Mouse (Mus musculus) heart, postnatal 10 days (tissue): ENCODE measurements around the gene Ddi2. TPM values are rescaled to one million over a fixed set of nuclear protein-coding genes. Genes with fewer than 3 reads are reported as not detected.

ENCODE experiments used
- DNase-seq, 2 experiments: peaks; one replicate each; pipeline ENCODE4 v3.0.0; 2021
- intact Hi-C: fragments of 180-260 bp; cut with DNase I; formaldehyde crosslinking; loops from one replicate; pipeline ENCODE4 v1.15.1; 2025
- total RNA-seq, 2 experiments: library from RNA; stranded (reverse); gene quantifications; 2 replicates each; pipeline ENCODE4 v1.2.3; 2021

The Ddi2 gene
- total RNA-seq, 2 experiments from 2014 or later = 38.5 to 41.1 TPM

DNA sequence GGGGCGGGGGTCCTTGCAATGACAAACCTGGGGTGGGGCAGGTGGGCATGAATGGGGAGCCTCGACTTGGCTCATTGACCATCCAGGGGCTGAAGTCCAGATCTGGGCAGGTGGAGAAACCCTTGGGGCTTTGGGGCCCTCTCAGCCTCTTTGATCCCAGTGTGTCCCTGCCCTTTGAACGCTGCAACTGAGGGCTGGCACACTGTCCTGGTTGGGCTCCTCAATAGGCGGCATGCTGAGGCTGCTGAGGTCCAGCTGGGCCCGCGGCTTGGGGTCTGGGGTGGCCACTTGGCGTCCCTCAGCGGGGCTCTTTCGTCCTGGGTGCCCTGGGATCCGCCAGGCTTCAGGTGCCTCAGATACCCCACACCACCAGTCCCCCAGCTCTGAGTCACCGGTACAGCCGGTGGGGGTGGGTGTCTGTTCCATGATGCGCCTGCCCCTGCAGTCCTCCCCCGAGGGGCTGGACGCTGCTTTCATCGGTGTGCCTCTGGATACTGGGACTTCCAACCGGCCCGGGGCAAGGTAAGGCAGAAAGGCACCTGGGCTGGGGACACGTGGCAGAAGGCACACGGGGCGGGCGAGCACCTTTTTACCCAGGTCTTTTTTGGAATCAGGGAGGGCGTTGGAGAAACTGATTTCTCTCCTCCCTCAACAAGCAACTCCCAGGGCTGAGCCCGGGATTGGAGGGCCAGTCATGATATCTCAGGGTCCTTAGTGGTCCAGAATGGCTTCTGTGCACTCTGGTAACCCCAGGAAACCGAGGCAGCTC lies 23.5 kb upstream of the Ddi2 start, which contains the start of gene Agmat:
Gene Agmat (plus strand): TSS at position 95 of the 769 bp plus-strand sequence.
- no peak for DNase-seq
- intact Hi-C loops = no loop called here

DNA sequence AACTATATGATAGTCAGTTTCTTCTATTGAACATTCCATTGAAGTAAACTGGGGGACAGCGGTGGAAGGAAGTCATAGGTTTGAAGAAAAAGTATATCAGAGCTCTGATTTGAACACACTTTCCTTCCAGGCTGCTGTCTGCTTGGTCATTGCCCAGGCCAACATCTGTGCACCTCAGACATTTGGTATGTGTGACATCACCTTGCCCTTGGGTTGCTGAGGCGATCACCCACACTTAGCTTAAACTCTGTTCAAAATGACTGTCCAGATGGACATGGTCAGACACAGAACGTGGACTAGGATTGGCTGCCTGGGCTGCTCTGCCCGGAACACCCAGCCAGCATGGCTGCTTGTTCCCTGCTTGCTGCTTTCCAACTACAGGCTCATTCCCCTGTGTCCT lies 19.2 kb upstream of the Ddi2 start:
- intact Hi-C loops = no loop called here
- no peak for DNase-seq

DNA sequence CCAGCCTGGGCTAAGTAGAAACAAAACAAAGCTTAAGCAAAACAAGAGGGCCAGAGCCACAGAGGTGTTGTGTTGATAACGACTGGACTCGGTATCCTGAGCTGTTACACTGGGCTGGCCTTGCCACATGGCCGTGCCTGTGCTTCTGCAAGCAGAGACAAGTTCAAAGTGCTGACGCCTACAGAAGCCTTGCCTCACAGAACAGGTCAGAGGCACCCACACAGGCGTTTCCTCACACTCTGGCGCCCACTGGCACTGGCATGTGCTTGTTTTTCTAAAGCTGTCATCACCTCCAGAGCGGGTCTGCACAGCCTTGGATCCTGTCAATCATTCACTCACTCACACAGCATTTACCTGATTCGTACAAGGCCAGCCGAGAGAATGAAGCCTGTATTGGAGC lies 18.6 kb upstream of the Ddi2 start:
- no peak for DNase-seq

DNA sequence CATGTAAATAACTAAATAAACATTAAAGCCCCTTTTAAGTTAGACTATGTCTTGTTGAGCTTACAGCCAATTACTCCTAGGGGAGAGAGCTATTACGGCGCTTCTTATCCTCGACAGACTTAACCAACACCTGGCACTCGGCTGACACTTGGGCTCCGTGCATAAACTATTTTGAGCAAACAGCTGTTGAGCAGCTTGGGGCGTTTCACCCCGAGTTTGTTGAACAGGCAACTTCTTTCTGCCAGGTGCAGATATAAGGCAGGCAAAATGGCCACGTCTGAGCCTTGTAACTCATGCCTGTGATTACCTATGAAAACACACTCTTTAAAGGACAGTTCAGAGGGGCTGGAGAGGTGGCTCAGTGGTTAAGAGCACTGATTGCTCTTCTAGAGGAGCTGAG lies 14.8 kb upstream of the Ddi2 start:
- intact Hi-C loops = no loop called here

More for the DNA sequence above, 18.6 kb upstream of the Ddi2 start:
- intact Hi-C loops = no loop called here

DNA sequence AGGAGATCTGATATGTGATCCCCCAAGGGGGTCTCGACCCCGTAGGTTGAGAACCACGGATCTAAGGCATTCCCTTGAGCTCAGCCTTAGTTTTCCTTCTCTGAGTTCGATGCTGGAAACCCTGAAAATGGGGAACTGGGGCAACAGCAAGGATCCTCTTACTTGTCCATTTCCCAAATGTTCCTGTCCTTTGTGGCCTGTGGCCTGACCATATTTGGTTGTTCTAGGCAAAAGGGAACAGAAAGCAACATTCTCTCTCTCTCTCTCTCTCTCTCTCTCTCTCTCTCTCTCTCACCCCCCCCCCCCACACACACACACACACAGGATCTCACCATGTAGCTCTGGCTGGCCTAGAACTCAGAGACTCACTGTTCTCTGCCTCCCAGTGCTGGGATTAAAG lies 13.6 kb upstream of the Ddi2 start:
- intact Hi-C loops = no loop called here
- no peak for DNase-seq

More for the DNA sequence above, 14.8 kb upstream of the Ddi2 start:
- DNase-seq = no peak

DNA sequence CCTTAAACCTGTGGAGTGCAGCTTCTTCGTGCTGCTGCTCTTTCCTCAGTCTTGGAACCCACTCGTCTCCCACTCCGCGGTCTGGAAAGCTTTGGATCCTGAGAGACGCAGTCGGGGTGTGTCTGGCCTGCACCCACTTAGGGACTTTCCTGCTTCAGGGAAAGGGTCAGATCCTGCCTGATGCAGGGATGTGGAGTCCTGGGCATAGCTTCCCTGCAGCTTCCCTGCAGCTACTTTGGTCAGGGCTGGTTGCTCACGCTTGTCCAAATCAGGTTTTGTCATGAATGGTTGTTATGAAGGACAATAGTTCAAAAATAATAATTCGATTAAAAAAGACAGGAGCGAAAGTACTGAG lies 12.0 kb upstream of the Ddi2 start:
- intact Hi-C loops = no loop called here

DNA sequence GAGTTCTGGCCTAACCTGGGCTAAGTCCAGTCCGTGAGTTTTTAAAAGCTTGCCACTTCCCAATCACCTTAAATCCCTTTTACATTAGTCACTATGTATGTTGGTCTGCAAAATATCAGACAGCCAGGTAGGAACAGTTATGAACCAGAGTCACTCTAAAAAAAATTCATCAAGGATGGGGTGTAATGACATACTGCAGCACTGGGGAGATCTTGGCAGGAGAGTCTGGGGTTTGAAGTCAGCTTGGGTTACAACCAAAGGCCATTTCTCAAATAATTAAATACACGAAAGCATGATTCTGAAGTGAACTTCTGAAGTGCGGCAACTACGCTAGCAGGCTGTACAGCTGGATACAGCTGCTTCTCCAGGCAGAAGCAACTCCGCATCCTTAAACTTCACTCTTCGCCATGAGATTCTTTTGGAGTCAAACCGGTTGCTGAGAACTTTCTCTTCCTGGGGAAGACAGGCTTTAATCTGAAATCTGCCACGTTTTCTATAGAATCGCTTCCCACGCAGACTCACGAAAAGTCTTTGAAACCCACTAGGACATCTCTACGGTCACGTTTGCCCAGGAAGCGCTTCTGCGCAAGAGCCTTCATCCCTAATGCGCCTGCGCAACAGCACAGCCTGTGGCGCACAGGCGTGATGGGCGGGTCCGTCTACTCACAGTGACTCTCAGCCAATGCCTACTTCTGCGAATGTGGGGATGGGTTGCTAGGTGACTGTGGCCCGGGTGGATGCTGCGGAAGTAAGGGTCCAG lies 11.4 kb upstream of the Ddi2 start:
- intact Hi-C loops = no loop called here

More for the DNA sequence above, 12.0 kb upstream of the Ddi2 start:
- no peak for DNase-seq

DNA sequence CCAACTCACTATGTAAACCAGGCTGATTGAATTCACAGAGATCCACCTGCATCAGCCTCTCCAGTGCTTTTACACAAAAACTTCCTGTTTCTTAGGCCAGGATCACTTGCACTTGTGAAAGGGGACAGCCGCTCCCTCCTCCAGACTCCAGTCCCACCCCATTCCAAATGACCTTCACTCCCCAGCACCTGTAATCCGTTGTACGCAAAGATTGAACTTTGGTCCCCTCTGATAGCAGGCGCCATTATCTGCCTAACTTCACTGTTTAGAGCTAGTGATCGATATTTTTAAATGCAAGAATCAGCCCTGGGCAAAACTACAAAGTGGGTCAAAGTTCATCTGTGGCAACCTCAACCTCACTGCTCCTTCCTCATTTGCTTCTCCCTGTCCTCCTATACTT lies 8.5 kb upstream of the Ddi2 start:
- DNase-seq = no peak
- intact Hi-C loops = no loop called here

More for the DNA sequence above, 11.4 kb upstream of the Ddi2 start:
- DNase-seq = peak; percentile 91

DNA sequence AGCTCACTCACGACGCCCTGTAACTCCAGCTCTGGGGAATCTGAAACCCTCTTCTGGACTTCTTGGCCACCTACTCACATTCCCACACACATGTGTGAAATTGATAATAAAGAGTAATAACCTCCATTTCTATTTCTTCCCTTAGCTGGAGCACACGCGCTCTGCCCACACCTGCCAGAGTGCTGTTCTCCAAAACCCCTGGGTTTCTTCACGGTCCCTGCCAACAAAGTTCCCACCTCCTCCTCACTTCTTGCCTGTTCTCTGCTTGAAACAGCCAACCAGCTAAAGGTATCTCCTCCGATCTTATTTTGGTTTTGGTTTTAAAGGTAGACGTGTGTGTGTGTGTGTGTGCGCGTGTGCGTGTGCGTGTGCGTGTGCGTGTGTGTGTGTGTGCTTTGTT lies 7.2 kb upstream of the Ddi2 start:
- DNase-seq = no peak
- intact Hi-C loops = no loop called here

DNA sequence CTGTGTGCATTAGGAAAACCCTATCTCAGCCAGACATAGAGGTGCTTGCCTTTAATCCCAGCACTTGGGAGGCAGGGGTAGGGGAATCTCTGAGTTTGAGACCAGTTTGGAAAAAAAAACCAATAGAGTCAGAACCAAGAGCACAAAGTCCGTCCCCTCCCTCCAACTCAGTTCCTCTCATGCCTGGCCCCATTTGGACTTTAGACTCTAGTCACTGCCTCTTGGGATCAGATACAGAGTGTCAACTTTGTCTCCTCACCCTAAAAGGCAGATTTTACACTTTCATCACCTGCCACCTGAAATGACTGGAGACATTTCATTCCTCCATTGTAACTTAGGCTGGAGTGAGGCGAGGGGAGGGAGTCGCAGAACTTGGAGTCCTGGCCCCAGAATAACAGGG lies 6.0 kb upstream of the Ddi2 start:
- intact Hi-C loops = no loop called here

DNA sequence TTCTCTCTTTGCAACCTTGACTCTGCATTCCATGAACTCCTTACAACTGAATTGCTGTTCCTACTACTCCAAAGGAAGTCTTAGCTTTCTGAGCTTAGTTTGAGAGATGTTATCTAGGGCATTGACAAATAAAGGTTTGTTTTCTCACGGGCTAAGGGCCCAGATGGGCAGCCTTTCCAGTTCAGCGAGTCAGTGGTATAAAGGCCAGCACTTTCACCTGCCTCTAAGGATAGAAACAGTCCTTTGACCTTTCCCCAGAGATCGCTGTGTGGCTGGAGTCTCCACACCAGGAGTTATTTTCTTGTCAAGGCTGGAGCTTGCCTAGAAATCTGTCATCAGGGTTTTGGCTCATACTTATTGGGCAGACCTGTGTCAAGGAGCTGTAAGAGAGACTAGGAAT lies 2.5 kb upstream of the Ddi2 start:
- no peak for DNase-seq
- intact Hi-C loops = loop anchor here (2.0 kb wide), 1 partner anchor 65 kb away; the partner anchor contains the start of gene Dnajc16

More for the DNA sequence above, 6.0 kb upstream of the Ddi2 start:
- no peak for DNase-seq

DNA sequence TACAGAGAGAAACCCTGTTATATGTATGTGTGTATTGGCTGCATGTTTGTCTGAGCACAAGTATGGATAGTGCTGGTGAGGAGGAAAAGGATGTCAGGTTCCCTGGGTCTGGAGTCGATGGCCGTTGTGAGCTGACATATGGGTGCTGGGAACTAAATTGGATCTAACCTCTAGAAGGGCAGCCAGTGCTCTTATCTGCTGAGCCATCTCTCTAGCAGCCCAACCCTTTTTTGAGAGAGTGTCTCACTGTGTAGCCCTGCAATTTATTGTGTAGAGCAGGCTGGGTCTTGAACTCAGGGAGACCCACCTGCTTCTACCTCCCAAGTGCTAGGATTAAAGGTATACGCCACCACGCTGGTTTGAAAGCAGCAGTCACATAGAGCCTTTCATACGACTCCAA lies 2.1 kb upstream of the Ddi2 start:
- intact Hi-C loops = loop anchor here (2.0 kb wide), 1 partner anchor 66 kb away; the partner anchor contains the start of gene Dnajc16

DNA sequence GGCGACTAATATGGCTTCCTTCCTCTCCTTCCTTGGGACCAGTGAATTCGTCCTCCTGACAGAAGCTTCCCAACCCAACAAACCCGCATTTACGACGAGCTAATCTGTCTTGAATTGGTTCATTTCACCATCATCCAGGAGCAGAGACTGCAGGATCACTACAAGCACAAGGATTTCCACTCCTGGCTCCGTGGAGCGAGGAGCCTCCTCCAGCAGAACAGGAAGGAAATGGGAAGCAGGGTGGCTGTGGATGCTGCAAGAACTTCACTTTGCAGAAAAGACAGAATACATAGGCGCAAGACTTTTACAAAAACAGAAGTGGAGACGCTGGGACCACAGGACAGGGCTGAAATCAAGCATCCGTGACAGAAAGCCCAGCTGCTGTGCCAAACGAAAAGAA lies 1.4 kb upstream of the Ddi2 start:
- DNase-seq = no peak
- intact Hi-C loops = loop anchor here (2.0 kb wide), 1 partner anchor 66 kb away; the partner anchor contains the start of gene Dnajc16

More for the DNA sequence above, 2.1 kb upstream of the Ddi2 start:
- DNase-seq = no peak

DNA sequence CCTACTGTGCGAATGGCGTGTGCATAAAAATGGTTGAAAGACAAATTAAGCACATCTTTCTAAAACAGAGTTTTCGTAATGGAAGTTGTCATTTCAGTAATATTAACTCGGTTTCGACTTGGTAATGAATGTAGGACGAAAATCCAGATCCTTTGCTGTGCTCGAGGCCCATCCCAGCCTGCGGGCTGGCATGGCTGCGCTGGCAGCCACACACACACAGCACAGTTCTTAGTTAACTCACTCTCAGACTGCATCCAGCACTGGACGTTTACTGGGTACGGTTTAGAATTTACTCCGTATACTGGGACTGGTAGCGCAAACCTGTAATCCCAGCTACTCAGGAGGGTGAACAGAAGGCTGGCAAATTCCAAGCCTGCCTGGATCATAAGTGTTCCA lies 452 bp upstream of the Ddi2 start:
- intact Hi-C loops = loop anchor here (2.0 kb wide), 1 partner anchor 67 kb away; the partner anchor contains the start of gene Dnajc16
- no peak for DNase-seq

DNA sequence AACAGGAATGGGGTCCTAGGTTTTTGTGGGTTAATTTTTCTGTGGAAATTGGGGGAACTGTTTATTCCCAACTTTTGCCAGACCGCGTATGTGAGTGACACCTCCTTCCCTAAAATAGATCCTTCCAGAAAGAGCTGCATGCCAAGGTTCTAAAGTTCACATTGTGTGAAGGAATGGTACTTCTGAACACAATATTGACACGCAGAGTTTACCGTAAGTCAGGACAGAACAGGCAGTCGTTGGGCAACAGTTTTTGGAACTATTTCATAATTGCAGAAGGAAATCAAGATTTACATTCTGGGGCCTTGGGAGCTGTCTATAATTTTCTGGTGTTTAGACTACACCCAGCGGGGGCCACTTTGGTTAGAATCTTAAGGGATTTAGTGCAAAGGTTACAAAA lies 1.3 kb downstream of the Ddi2 start:
- intact Hi-C loops = no loop called here
- no peak for DNase-seq

DNA sequence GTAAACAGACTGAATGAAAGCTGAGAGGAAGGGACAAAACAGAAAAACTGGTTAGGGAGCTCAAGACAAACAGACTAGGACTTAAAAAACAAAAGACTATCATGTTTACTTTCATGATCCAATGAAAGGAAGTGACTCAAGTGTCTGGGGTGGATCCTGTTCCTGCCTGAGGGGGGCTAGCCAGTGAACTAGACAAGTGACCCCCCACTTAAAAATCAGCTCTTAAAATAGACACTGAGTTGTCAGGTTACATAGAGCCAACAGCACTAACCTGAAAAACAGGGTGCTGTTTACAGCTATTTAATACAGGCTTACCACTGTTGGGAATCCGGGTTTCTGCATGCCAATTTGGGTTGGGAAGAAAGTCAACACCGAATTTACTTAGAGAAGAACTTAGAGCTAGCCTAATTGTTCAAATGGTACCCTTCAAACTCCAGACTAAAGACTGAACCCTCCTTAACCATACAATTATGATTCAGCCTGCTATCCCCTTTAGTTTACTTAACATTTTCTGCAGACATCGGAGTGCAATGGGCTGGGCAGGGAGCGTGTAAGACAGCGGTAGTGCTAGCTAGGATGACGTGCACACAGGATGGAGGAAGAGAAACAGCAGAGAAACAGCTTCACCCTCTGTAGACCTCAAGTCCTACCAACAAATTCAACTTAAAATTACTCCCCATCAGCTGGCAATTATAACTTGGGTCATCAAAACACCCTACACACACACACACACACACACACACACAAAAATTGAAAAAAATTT lies 2.3 kb downstream of the Ddi2 start:
- DNase-seq = no peak
- intact Hi-C loops = no loop called here

DNA sequence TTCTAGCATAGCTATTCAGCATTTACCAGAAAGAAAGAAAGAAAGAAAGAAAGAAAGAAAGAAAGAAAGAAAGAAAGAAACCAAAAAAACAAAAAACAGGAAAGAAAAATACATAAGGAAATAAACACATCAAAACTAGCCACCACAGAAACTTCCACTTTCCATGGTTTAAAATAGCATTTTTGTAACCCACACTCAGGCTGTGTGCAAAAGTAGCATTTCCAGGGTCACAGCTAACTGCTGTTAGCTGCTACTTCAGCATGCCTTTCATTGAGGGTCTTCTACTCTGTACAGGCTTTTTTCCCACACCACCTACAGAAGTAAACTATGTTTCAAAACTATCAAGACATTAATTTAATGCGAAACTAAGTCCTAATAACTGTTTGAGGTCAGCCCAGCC lies 3.9 kb downstream of the Ddi2 start:
- intact Hi-C loops = loop anchor here (2.0 kb wide), 1 partner anchor 55 kb away; the partner anchor contains the start of gene Plekhm2
- no peak for DNase-seq

DNA sequence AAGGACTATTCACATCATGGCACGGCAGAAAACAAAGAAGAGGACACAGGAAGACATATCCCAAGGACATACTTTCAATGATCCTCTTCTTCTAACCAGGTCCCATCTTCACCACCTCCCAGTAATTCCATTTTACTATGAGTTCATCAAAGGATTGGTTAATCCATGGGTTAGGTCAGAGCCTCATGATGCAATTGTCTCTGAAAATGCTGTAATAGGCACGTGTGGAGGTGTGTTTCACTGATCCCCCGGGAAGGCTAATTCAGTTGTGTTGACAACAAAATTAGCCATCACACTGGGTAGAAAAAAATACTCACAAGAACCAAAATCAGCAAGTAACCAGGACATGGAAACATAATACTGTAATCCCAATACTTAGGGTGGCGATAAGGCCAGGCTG lies 5.6 kb downstream of the Ddi2 start:
- DNase-seq = no peak
- intact Hi-C loops = loop anchor here (2.0 kb wide), 2 partner anchors 49 to 53 kb away; partner anchors contain the start of gene Plekhm2

DNA sequence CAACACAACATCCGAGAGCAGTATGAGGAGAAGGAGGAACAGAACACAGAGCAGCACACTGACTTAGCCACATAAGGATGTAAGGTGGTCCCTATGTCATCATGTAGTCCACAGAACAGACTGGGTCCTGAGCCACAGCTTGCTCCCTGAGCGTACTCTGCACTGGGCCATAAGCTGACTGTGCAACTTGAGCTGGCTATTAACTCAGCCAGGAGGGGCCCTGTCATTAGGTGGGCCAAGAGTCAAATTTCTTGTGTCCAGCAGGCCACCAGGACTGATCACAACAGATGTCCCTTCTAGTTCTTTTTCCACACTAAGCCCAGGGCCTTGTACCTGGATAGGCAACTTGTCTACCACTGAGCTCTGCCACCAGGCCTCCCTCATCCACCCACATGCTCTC lies 8.2 kb downstream of the Ddi2 start:
- no peak for DNase-seq
- intact Hi-C loops = no loop called here

DNA sequence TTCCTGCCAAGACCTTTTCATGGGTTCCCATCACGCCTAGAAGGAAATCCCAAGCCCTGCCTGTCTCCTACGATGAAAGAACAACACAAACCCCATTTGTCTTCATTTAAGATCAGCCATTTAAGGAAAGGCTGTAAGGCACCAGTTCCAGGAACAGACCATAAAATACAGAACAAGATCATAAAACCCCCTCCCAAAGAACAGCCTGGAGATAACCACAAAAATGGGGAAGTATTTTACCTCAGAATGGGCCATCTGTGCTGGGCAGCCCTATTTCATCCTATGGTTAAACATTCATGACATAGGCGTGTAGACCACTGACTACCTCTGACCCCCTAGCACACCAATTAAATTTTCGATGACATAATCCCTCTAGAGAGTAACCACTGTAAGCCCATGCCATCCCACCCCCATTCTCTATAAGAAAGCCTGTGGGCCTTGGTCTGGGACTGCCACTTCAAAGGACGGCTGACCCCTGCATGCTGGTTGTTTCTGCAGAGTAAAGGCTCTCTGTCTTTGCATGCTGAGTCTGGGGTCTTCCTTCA lies 9.5 kb downstream of the Ddi2 start:
- DNase-seq = no peak
- intact Hi-C loops = no loop called here

DNA sequence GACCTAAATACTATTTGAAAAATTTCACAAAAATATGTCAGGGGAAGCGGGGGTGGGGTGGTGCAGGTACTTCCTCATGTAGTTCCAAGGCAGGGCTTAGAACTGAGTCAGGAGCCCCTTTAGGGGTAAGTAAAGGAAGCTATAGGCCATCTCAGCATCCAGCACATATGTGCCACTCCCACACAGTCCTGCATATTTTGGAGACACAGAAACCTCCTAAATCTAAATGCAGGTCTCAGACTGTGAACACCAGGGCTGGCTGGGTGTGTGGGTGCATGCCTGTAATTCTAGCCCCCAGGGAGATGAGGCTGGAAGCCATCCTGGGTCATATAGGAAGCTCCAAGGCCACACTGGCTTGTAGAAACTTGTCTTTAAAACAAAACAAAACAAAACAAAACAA lies 12.0 kb downstream of the Ddi2 start:
- no peak for DNase-seq
- intact Hi-C loops = no loop called here
